Mouse (Mus musculus) heart, adult 8-10 months (tissue): Measurements from ENCODE around the gene Pcbp3. TPM values are rescaled to one million over a fixed set of nuclear protein-coding genes. Genes with fewer than 3 reads are reported as not detected.
"Not testable (repeated sequence)": the region's sequence is repeated elsewhere in the genome, so short reads cannot be mapped to it uniquely, and the experiment has no call there.

Experiments used
- DNase-seq: peaks from one replicate; pipeline ENCODE4 v3.0.0; 2022; ENCODE audit warnings: low spot score
- total RNA-seq, 4 experiments: library from RNA; stranded (reverse); gene quantifications; 2 replicates each; pipeline ENCODE4 v1.2.4; 2022

Pcbp3 gene
- 1 to 10 TPM; 2.5 to 4.3 (median 3.1) TPM for total RNA-seq

- peak; percentile 96 for DNase-seq
Measured at GRCm38 (mm10) chr10:76961790-76962489, at the start of gene Pcbp3. Gene Pcbp3 (minus strand): TSS chr10:76961887.

- no peak for DNase-seq
Measured at GRCm38 (mm10) chr10:77008698-77009097, 47.0 kb upstream of the Pcbp3 start.

GRCm38 (mm10) chr10:77008109-77008561, 46.4 kb upstream of the Pcbp3 start:
- no peak for DNase-seq

- DNase-seq: no peak
Measured at GRCm38 (mm10) chr10:77007433-77008108, 45.9 kb upstream of the Pcbp3 start.

- DNase-seq: no peak
Measured at GRCm38 (mm10) chr10:77004936-77005335, 43.2 kb upstream of the Pcbp3 start.

- peak; percentile 74 for DNase-seq
Measured at GRCm38 (mm10) chr10:76997759-76998513, 36.2 kb upstream of the Pcbp3 start.

GRCm38 (mm10) chr10:76992456-76992855, 30.8 kb upstream of the Pcbp3 start:
- no peak for DNase-seq

- no peak for DNase-seq
Measured at GRCm38 (mm10) chr10:76988586-76988985, 26.9 kb upstream of the Pcbp3 start.

GRCm38 (mm10) chr10:76978042-76978441, 16.4 kb upstream of the Pcbp3 start:
- no peak for DNase-seq

- DNase-seq: no peak
Measured at GRCm38 (mm10) chr10:76976699-76977098, 15.0 kb upstream of the Pcbp3 start.

- no peak for DNase-seq
Measured at GRCm38 (mm10) chr10:76973797-76974436, 12.2 kb upstream of the Pcbp3 start.

- DNase-seq: not testable (repeated sequence)
Measured at GRCm38 (mm10) chr10:76972318-76972717, 10.6 kb upstream of the Pcbp3 start.

GRCm38 (mm10) chr10:76970974-76971373, 9.3 kb upstream of the Pcbp3 start:
- DNase-seq: no peak

- no peak for DNase-seq
Measured at GRCm38 (mm10) chr10:76964436-76964835, 2.7 kb upstream of the Pcbp3 start.

- DNase-seq: no peak
Measured at GRCm38 (mm10) chr10:76963997-76964396, 2.3 kb upstream of the Pcbp3 start.

GRCm38 (mm10) chr10:76961156-76961555, 531 bp downstream of the Pcbp3 start:
- DNase-seq: no peak

- DNase-seq: no peak
Measured at GRCm38 (mm10) chr10:76958201-76958600, 3.5 kb downstream of the Pcbp3 start.

- DNase-seq: no peak
Measured at GRCm38 (mm10) chr10:76956200-76956599, 5.5 kb downstream of the Pcbp3 start.

- no peak for DNase-seq
Measured at GRCm38 (mm10) chr10:76941038-76941437, 20.6 kb downstream of the Pcbp3 start.

GRCm38 (mm10) chr10:76936827-76937226, 24.9 kb downstream of the Pcbp3 start:
- DNase-seq: no peak

GRCm38 (mm10) chr10:76934805-76935204, 26.9 kb downstream of the Pcbp3 start:
- DNase-seq: no peak

GRCm38 (mm10) chr10:76931794-76932193, 29.9 kb downstream of the Pcbp3 start:
- DNase-seq: no peak
